Mouse (Mus musculus) large intestine, adult 2 months (tissue): ENCODE data around the gene Htr1a. TPM values are rescaled to one million over a fixed set of nuclear protein-coding genes. Genes with fewer than 3 reads are reported as not detected.

Experiments used
- DNase-seq: peaks from one replicate; pipeline ENCODE4 v3.0.0-alpha.2; 2012; ENCODE audit warnings: low read depth, low spot score
- WGBS: fragments of 180-500 bp; shearing (Covaris S2); methylation state at CpG from one replicate; pipeline ENCODE4 v1.1.7; 2018; 5-methylcytosine and 5-hydroxymethylcytosine counted together
- polyA plus RNA-seq: library from polyadenylated mRNA; depleted of rRNA; stranded (reverse); fragments of >200 nt; gene quantifications from 2 replicates; pipeline ENCODE4 v1.2.3, GENCODE M21; 2012; rRNA removed

The Htr1a gene
- polyA plus RNA-seq, result not detected in 2 replicates

DNA sequence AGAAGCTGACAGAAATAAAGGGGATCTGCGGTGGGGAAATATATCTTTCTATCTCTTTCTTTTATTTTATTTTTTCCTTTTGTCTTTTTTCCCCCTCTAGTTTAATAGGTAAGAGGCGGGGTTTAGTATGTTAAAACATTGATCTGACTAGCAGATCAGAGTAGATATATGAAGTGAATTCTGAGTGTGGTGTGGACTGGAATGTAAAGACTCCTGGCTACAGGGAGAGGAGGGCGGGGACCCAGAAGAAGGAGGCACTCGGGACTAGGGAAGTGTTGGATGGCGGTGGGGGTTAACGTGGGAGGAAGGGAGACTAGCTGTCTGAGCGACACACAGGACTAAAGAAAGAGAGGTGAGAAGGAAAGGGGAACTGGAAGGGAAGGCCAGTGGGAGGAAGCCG lies at the start of gene Htr1a:
Gene Htr1a, plus strand, starts transcription at position 301 of the 400 bp plus-strand sequence.
- DNase-seq, result no peak
- 10% methylated on average over 8 of the region's 8 CpGs for WGBS

DNA sequence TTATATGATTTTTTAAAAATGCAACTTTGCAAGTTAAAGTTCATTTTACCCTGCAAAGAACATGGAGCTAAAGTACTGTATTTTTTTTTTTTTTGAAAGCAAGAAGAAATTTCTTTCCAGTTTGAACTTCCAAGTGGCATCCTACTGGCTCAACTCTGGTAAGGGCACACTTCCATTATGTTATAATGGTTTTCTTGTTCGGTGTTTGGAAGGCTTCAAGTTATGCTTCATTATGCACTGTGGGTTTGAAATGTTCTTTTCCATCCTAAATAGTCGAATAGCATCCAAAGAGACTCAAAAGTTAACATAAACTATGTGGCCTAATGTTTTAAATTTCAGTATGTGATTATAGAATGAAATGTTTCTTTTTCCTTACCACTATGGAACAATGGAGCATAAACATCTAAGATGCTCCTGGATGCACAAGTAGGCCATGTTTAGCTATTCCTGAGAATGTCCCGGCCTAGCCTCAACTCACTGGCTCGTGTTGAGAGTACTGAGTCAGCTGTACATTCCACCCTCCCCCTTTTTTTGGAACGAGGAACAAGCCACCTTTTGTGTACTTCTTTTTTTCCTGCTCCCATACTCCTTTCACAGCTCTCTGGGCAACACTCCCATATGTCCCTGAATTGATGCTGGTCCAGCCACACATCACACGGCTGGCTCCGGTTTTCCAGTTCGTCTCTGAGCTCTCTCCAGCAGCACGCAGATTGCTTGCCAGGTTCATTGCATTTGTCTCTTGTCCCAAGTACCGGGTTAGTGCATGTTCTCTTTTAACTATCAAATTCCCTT lies 31.7 kb upstream of the Htr1a start:
- 76% methylated on average over 10 of the region's 10 CpGs for WGBS
- DNase-seq, result no peak

DNA sequence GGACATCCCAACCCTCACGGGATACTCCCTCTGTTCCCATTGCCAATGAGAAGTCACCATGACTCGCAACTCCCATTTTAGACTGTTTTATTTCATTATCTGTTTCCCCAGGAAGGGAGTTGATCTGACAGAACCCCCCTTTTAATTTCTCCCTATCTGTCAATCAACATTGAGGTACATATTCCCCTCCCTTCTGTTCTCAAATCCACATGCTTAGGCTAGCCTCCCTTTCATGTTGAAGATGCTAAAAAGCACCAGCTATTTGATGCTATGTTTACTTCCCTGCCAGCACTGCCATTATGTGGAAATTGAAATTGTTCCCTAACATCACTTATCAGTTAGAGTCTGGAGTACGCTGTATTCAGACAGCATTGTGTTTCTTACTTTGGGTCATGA lies 31.1 kb upstream of the Htr1a start:
- 86% methylated on average over 3 of the region's 3 CpGs for WGBS
- DNase-seq, result no peak

DNA sequence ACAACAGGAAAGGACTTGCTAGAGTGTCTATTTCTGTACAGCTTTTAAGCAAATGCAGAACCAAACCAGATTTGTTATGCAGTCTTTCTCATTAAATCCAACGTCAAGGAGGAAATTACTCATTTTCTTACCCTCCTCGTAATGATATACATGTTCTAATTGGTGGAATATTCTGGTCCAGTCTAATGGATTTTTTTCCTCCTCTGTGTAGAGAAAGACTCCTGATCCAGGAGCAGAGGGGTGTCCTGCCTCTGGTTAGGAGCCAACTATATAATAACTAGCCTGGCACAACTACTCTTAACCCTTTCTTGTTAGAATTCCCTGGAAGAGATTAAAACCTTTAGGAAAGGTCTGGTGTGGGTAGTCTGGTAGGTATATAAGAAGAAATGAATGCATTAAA lies 10.3 kb upstream of the Htr1a start:
- WGBS, result 72% methylated on average over 2 of the region's 2 CpGs
- DNase-seq, result no peak

DNA sequence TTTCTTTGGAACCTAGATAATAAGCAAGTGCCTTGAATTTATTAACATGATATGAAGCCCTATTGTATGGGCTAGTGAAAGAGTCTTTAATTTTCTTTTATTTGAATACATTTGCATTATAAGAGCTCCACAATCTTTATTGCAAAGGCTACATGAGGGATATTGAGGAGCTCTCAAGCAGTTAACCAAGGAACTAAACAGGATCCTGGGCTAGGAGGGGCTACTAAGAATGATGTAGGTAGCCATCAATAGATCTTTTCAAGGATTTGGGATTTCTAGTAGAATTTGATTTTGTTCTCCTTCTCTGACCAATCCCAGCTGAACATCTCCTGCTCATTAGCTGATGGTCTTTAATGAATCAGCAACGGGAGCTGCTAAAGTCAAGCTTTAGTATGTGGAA lies 9.8 kb upstream of the Htr1a start:
- 85% methylated on average over 1 of the region's 1 CpGs for WGBS
- no peak for DNase-seq

DNA sequence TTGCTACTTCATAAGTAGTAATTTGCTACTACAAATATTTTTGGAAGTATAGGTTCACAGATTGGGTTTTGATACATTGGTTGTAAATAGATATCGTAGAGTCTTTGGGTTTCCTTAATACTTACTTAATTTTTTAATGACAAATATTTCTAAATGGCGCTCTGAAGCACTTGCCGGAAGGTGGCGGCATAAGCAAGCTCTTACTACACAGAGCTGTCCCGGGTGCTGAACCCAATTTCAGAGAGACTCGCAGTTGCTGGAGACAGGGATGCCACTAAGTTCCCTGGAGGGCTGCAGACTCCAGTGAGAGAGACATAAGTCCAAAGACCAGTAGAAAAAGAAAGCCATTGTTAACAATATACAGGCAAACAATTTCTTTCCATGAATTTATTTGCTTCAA lies 863 bp upstream of the Htr1a start:
- 5% methylated on average over 6 of the region's 6 CpGs for WGBS
- no peak for DNase-seq

DNA sequence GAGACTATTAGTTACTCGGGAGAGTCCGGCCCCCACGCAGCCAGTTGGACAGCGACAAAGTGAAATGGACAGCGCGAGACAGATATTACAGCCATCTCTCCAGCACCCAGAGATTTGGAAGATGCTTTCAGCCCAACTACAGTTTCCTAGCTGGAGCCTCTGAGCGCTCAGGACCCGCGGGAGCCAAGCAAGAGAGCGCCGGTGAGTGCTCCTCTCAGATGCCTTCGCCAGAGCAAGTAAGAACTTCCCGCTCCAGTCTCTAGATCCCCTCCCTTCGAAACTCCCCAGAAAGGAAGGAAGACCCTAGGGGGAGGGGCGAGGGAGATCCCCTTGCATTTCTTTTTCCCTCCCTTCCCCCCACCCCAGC lies 415 bp downstream of the Htr1a start:
- no peak for DNase-seq
- WGBS, result 4% methylated on average over 15 of the region's 15 CpGs

DNA sequence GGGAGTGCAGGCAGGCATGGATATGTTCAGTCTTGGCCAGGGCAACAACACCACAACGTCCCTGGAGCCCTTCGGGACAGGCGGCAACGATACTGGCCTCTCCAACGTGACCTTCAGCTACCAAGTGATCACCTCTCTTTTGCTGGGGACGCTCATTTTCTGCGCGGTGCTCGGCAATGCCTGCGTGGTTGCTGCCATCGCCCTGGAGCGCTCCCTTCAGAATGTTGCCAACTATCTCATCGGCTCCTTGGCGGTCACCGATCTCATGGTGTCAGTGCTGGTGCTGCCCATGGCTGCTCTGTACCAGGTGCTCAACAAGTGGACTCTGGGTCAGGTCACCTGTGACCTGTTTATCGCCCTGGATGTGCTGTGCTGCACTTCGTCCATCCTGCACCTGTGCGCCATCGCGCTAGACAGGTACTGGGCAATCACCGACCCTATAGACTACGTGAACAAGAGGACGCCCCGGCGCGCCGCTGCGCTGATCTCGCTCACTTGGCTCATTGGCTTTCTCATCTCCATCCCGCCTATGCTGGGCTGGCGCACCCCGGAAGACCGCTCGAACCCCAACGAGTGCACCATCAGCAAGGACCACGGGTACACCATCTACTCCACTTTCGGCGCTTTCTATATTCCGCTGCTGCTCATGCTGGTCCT lies 927 bp downstream of the Htr1a start:
- no peak for DNase-seq
- WGBS, result 5% methylated on average over 39 of the region's 39 CpGs

DNA sequence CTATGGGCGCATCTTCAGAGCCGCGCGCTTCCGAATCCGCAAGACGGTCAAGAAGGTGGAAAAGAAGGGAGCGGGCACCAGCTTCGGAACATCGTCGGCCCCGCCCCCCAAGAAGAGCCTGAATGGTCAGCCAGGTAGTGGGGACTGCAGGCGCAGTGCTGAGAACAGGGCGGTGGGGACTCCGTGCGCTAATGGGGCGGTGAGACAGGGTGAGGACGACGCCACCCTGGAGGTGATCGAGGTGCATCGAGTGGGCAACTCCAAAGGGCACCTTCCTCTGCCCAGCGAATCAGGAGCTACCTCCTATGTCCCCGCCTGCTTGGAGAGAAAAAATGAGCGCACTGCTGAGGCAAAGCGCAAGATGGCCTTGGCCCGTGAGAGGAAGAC lies 1.4 kb downstream of the Htr1a start:
- no peak for DNase-seq
- 7% methylated on average over 26 of the region's 26 CpGs for WGBS

DNA sequence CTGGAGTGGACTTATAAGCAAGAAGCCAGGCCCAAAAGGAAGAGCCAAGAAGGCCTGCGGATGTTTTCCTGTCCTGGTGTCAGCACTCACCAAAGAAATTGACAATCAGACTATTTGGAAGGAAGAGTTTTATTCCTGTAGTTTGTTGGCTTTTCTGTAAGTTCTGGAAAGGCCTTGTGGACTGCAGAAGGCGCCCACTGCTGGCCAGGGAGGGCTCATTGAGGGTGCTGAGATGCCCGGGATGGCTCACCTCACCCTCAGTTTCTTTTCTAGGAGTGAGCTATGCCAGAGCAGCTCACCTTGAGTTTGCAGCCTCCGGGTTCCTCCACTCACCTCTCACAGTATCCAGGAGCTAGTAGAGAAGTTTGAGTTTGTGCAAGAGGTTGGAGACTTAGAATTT lies 2.8 kb downstream of the Htr1a start:
- 9% methylated on average over 4 of the region's 4 CpGs for WGBS

DNA sequence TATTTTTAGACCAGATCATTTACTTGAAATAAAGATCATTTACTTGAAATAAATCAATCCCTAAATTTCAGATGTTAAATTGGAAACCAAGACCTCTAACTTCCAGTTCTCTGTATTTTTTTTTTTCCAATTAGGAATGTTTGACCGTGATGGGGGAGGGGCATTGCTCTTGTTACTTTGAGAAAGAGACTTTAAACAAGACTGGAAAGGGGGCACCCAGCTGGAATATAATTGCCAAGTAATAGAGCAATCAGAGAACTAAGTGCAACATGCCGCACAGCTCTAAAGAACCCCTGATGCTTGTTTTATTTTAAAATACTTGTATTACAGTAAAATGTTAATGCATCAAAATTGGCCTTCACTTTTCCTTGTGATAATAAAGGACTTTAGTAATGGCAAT lies 4.3 kb downstream of the Htr1a start:
- DNase-seq, result no peak
- WGBS, result 55% methylated on average over 2 of the region's 2 CpGs

More for the DNA sequence above, 2.8 kb downstream of the Htr1a start:
- DNase-seq, result no peak

DNA sequence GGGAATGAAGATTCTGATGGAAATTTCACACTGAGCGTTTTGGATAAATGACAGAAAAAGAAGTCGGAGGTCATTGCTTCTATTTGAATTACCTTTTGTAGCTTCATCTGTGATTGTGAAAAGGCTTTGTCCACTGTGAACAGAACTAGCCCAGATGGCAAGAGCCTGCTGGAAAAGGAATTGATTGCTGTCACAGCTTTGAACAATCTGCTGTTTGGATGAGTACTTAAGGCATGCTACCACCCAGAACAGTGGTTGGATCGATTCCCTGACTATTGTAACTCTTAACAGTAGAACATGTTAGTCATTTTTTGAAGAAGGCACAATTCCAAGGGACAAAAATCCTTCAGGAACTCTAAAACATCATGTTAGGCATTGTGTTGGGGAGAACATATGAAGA lies 8.1 kb downstream of the Htr1a start:
- no peak for DNase-seq
- 83% methylated on average over 3 of the region's 3 CpGs for WGBS

Other genes starting within 250 kb of the Htr1a start
- 1.0 and 4.2 TPM in 2 replicates for gene Rnf180, start 148.8 kb upstream of the Htr1a start, polyA plus RNA-seq